Mouse (Mus musculus) Patski (cell line): ENCODE results near the gene Il5. TPM values are rescaled to one million over a fixed set of nuclear protein-coding genes. Genes with fewer than 3 reads are reported as not detected.

Experiments used
- ATAC-seq: fragments of 100-300 bp; one replicate; pipeline ENCODE4 v1.8.0; 2021
- CTCF ChIA-PET: fragments of 350-600 bp; sonication (Branson Sonifier 250); formaldehyde crosslinking; loops from one replicate; lab custom pipeline; 2022; ENCODE audit warnings: inconsistent platforms; lab: Charles Lee
- POLR2A ChIA-PET: fragments of 350-600 bp; sonication (Branson Sonifier 250); formaldehyde crosslinking; loops from one replicate; lab custom pipeline; 2022; ENCODE audit warnings: antibody characterized with exemption, inconsistent platforms; lab: Charles Lee
- DNase-seq: peaks from one replicate; pipeline ENCODE4 v3.0.0-alpha.2; 2011; ENCODE audit warnings: low read depth, low spot score
- H3K27me3 ChIP-seq: fragments of 371-371 bp; one replicate; pipeline ENCODE4 v1.5.1; 2021
- CTCF ChIP-seq: fragments of 100-300 bp; IDR thresholded peaks from one replicate; pipeline ENCODE4 v1.5.1; 2021
- in situ Hi-C: fragments of 300-500 bp; cut with MboI; formaldehyde crosslinking; loops from 3 replicates; pipeline ENCODE4 v1.11.1; 2018; ENCODE audit warnings: low pct_unique_long_range_greater_than_20kb, mixed read lengths
- polyA plus RNA-seq: library from polyadenylated mRNA; unstranded; gene quantifications from one replicate; pipeline ENCODE4 v1.2.3, GENCODE M21; 2021

Gene Il5
- not detected for polyA plus RNA-seq

- no peak for ATAC-seq
- peaks cover 28% of the 10 kb centered on the region for H3K27me3 ChIP-seq
- POLR2A ChIA-PET, result no interaction called here
- DNase-seq, result no peak
- CTCF ChIA-PET, result interaction anchor here (1.1 to 1.9 kb wide), 2 partner anchors 13 to 14 kb away, joined by 4 read pairs; partner anchors contain the start of gene Rad50
- in situ Hi-C loops, result no loop called here
- TF ChIP-seq CTCF, result no peak
Observed at GRCm38 (mm10) chr11:53720715-53721114, at the start of gene Il5. Il5 (plus strand) TSS chr11:53720794.

GRCm38 (mm10) chr11:53671414-53671813 is 49.2 kb upstream of the Il5 start:
- no peak for ATAC-seq

GRCm38 (mm10) chr11:53680141-53680540 is 40.5 kb upstream of the Il5 start:
- CTCF ChIA-PET, result interaction anchor here (1.4 kb wide), 1 partner anchor 12 kb away, joined by 5 read pairs; no protein-coding TSS in a partner anchor
- no peaks in the 10 kb centered on the region for H3K27me3 ChIP-seq
- POLR2A ChIA-PET, result no interaction called here
- in situ Hi-C loops, result no loop called here
- no peak for TF ChIP-seq CTCF
- DNase-seq (no peak), ATAC-seq (no peak)

More at GRCm38 (mm10) chr11:53671414-53671813, 49.2 kb upstream of the Il5 start:
- in situ Hi-C loops, result no loop called here
- DNase-seq, result no peak
- ChIA-PET POLR2A (no interaction called here), CTCF (interaction anchor here (1.1 kb wide), 1 partner anchor 21 kb away, joined by 4 read pairs; no protein-coding TSS in a partner anchor)
- no peak for TF ChIP-seq CTCF
- no peaks in the 10 kb centered on the region for H3K27me3 ChIP-seq

- in situ Hi-C loops, result no loop called here
- TF ChIP-seq CTCF, result no peak
- H3K27me3 ChIP-seq, result no peaks in the 10 kb centered on the region
- ChIA-PET CTCF (no interaction called here), POLR2A (interaction anchor here (0.7 kb wide), 1 partner anchor 375 kb away, joined by 3 read pairs; no protein-coding TSS in a partner anchor)
- DNase-seq (no peak), ATAC-seq (no peak)
Observed at GRCm38 (mm10) chr11:53681686-53682085, 38.9 kb upstream of the Il5 start.

- ChIA-PET CTCF (no interaction called here), POLR2A (no interaction called here)
- in situ Hi-C loops, result no loop called here
- H3K27me3 ChIP-seq, result no peaks in the 10 kb centered on the region
- TF ChIP-seq CTCF, result no peak
- no peak for DNase-seq
- ATAC-seq, result no peak
Observed at GRCm38 (mm10) chr11:53682170-53682569, 38.4 kb upstream of the Il5 start.

GRCm38 (mm10) chr11:53682994-53683530 is 37.5 kb upstream of the Il5 start:
- CTCF ChIA-PET, result interaction anchor here (1.0 kb wide), 1 partner anchor 11 kb away, joined by 4 read pairs; no protein-coding TSS in a partner anchor
- DNase-seq (no peak), ATAC-seq (no peak)
- no peak for TF ChIP-seq CTCF
- in situ Hi-C loops, result no loop called here
- H3K27me3 ChIP-seq, result no peaks in the 10 kb centered on the region
- POLR2A ChIA-PET, result no interaction called here

- in situ Hi-C loops, result no loop called here
- ATAC-seq (no peak), DNase-seq (no peak)
- no peak for TF ChIP-seq CTCF
- ChIA-PET POLR2A (no interaction called here), CTCF (interaction anchor here (1.3 to 1.6 kb wide), 3 partner anchors 13 to 25 kb away, joined by 4 to 5 read pairs (median 4); no protein-coding TSS in a partner anchor)
- no peaks in the 10 kb centered on the region for H3K27me3 ChIP-seq
Observed at GRCm38 (mm10) chr11:53691979-53692378, 28.6 kb upstream of the Il5 start.

- ATAC-seq, result no peak
- in situ Hi-C loops, result no loop called here
- ChIA-PET CTCF (no interaction called here), POLR2A (no interaction called here)
- no peak for DNase-seq
- TF ChIP-seq CTCF, result no peak
- no peaks in the 10 kb centered on the region for H3K27me3 ChIP-seq
Observed at GRCm38 (mm10) chr11:53698521-53698920, 22.1 kb upstream of the Il5 start.

- ATAC-seq (no peak), DNase-seq (no peak)
- CTCF ChIA-PET, result no interaction called here
- POLR2A ChIA-PET, result no interaction called here
- no peak for TF ChIP-seq CTCF
- in situ Hi-C loops, result no loop called here
- no peaks in the 10 kb centered on the region for H3K27me3 ChIP-seq
Observed at GRCm38 (mm10) chr11:53699351-53699750, 21.2 kb upstream of the Il5 start.

- ChIA-PET POLR2A (interaction anchor here (0.5 to 1.6 kb wide), 3 partner anchors 14 to 308 kb away, joined by 3 to 4 read pairs (median 3); no protein-coding TSS in a partner anchor), CTCF (no interaction called here)
- DNase-seq, result no peak
- peak; percentile 31 for ATAC-seq
- in situ Hi-C loops, result no loop called here
- H3K27me3 ChIP-seq, result no peaks in the 10 kb centered on the region
- no peak for TF ChIP-seq CTCF
Observed at GRCm38 (mm10) chr11:53706236-53706933, 14.2 kb upstream of the Il5 start.
